Mouse (Mus musculus) cerebellum, postnatal 10 days (tissue): ENCODE results near the gene Rhebl1.

Source experiments
- DNase-seq, 2 experiments: peaks; one replicate each; pipeline ENCODE4 v3.0.0; 2021; ENCODE audit warnings: mixed read lengths in 2 of 2

The Rhebl1 gene

DNA sequence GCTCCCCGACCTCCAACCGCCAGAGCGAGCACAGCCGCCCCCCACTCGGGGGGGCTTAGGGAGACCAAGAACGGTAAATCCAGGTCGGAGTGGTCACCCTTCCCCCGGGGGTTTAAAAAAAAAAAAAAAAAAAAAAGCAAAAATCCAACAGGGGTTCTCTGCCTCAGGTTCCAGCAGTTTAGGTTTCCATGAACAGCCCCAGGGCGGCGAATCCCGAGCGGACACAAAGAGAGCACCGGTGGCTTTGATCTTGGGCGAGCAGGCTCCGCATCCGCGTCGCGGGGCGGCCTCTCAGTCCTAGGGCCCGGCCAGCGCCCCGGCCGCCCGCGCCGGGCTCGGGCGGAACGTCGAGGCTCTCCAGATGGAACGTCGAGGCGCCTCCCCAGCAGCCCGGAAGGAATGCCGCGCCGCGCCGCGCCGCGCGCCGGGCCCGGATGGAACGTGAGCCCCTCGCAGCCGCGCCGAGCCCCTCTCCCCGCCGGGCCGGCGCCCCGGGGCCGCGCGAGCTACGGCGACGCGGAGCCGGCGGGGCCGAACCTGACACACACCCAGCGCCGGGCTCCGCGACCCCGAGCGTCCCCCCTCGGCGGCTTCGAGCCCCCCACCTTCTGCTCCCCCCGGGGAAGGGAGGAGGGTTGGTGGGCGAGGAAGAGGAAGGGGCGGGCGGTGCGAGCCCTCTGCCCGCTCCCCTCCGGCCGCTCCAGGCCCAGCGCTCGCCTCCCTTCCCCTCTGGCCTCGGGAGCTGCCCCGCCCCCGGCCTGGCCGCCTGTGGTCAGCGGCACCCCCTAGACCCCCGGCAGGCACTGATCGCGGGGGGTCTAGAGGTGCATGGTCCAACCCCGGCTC lies 23.0 kb downstream of the Rhebl1 start, which contains the start of gene Kmt2d:
Gene Kmt2d, minus strand, starts transcription at position 135 of the 846 bp plus-strand sequence.
- DNase-seq, result no peak

DNA sequence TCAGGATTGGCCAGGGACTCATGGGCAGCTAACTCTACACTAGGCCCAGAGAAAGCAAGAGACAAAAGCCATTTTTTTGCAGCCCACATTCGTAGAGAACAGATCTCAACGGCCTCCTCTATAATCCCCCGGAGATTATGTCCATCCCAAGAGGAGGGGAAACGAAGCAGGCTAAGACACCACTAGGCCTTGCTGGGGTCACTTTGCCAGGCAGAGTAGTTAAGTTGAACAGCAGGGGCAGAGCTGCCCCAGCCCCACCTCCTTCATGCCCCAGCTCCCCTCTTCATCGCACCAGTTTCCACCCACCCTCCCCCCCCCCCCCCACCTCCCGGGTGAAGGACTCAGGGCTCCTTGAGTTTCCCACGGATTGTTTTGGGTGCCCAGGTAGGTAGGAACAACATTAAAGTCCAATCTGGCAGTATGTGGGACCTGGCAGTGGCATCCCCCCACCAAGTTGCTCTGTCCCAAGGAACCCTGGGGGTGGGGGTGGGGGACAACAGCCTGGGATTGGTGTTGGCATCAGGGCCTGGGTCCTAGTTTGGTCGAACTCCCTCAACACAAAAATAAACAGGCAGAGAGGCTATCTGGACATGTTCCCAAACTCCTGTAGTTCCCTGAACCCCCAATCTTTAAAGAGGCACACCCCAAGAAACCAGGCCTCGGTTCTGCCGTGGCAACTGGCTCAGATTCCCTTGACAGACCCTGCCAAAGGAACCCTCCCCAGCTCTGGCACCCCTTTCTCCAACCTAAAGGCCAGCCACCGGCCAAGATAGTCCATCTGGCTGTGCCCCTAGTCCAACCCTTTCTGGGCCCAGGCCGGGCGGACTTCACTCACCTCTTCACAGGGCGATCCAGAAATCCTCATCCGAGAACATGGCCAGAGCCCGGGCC lies 23.9 kb downstream of the Rhebl1 start:
- peak; percentile 82 to 89 for DNase-seq

DNA sequence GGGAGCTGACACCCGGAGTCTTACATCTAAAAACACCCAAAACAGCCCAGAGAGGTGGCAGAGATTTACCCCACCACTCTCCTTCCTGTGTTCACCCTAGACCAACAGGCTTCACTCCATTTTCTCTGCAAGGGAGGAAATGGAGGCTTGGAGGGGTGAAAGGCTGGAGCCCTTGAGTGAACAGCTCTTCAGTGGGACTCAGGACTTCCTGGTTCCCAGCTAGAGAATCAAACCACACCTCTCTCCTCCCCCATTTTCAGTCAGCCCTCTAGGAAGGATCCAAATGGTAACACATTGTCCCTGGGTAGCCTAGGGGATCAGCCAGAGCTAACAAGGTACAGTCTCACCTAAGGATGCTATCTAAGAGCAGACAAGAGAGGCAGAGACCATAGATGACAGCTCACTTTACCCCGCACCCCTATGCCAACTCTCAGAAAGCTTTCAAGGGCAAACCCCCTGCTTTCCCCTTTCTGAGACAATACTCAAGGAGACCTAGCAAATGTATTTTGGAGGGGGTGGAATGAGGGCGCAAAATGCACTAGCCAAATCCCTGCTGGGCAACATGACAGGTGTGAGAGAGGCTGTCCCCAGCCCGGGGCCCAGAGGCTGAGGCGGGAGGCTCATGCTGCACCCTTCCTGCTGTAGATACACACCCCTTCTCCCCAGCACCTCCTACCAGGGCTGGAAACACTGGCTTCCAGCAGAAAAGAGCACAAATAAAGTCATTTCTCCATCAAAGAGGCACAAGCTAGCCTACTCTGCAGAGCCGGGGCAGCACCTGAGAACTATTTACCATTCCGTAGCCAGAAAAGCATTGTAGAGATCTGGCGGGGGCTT lies 24.8 kb downstream of the Rhebl1 start:
- DNase-seq, result peak in 1 of 2 experiments; percentile 40

DNA sequence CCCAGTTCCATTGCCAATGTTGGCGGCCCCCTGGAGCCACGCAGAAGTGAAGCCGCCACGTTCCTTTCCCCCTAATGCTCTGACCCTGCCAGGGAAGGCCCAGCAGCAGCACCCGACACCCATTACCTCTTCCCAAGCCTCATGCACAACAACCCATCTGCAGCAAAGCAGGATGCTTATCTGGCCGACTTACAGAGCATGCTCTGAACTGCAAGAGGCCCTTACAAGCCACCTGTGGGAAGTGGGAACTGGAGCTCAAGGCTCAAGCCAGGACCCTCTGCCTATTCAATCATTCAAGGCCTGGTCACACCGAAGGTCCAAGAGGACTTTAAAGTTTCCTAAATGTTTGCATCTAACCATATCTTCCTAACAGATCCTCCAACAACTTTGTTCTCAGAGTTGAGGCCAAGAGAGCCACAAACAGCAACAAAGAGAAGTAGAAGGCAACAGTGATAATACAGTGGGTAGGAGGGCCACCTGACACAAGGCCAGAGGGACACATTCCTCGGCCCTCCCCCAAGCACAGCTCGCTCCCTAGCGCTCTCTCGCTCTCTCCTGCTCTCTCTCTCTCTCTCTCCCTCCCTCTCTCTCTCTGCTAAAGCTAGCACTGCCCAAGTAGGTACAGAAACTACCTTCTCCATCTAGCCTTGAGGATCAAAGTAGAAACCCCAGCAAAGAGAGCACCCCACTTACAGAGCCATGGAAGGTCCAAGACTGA lies 25.8 kb downstream of the Rhebl1 start:
- no peak for DNase-seq

DNA sequence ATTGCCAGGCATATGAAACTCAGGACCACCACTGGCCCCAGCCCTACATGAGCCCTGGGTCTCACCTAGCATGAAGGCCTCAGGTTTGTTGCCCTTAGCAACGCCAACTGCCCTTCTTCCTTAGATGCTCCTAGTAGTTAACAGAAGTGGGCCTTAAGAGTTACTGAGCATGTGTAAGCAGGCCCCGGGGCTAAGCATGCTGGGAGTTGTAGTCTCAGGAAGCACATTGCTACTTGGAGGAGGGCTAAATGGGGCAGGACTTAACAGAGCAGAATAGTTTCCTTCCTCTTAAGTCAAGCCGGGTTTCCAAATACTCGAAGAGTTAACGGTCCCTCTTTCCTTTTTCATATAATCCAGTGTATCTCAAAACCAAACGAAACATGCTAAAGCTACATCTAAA lies 27.0 kb downstream of the Rhebl1 start:
- DNase-seq, result peak; percentile 54 to 58

DNA sequence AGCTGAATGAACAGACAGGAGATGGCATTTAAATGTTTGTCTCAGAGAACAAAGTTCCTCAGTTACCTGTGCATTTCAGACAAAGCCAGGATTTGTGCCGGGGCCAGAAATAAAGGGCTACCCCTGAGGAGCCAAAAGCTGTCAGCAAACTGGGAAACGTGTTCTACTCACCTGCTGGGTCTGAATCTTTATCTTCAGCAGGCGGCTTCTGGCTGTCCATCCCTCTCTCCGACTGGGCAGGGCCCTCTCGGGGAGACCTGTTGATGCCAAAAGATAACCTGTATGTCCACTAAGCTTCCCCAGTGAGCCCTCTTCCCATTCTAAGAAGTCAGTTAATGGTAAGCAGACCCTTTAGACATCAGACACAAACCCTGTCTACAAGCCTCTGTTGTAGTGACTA lies 27.8 kb downstream of the Rhebl1 start:
- no peak for DNase-seq

DNA sequence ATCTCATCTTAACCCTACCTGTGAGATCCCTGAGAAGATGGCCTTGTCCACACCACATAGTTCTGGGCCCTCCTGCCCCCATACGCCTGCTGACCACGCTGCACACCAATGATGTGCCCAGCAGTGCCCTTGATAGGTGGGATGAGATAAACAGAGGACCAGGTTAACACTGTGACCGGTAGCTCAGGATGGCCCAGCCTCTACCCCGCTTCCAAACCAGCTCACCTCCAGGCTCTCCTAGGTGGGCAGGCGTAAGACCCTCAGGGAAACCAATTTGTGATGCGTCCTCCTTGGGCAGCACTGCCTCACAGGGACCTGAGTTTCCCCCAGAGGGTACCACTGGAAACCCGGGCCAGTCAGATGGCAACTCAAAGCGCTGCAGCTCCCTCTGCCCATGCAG lies 28.6 kb downstream of the Rhebl1 start:
- no peak for DNase-seq

DNA sequence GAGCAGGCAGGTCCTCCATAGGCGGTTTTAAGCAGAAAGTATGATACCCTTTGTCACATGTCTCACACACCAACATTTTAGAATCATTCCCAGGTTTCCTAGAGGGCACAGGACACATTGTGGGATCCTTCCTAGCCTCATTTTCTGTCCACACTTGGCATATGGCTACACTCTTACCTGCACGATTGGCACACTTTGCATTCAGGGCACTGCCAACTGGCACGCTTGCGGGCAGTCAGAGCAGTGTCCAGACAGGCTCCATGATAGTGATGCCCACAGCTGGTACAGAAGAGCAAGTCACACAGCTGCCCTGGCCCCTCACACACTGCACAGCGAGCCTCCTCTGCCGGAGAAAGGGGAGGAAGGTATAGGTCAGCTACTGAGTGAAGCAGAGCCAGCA lies 29.4 kb downstream of the Rhebl1 start:
- DNase-seq, result no peak

DNA sequence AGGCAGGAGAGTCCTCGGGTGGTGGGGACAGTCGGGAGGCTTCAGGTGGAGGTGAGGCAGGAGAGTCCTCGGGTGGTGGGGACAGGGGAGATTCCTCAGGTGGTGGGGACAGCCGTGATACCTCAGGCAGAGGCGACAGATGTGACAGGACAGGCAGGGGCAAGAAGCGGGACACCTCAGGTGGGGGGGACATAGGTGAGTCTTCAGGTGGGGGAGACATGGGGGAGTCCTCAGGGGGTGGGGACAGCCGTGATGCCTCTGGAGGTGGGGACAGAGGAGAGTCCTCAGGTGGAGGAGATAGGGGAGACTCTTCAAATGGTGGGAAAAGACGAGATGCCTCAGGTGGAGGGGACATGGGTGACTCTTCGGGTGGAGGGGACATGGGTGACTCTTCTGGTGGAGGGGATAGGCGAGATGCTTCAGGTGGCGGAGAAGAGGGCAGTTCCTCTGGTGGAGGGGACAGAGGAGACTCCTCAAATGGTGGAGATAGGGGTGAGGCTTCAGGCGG lies 30.8 kb downstream of the Rhebl1 start:
- no peak for DNase-seq

DNA sequence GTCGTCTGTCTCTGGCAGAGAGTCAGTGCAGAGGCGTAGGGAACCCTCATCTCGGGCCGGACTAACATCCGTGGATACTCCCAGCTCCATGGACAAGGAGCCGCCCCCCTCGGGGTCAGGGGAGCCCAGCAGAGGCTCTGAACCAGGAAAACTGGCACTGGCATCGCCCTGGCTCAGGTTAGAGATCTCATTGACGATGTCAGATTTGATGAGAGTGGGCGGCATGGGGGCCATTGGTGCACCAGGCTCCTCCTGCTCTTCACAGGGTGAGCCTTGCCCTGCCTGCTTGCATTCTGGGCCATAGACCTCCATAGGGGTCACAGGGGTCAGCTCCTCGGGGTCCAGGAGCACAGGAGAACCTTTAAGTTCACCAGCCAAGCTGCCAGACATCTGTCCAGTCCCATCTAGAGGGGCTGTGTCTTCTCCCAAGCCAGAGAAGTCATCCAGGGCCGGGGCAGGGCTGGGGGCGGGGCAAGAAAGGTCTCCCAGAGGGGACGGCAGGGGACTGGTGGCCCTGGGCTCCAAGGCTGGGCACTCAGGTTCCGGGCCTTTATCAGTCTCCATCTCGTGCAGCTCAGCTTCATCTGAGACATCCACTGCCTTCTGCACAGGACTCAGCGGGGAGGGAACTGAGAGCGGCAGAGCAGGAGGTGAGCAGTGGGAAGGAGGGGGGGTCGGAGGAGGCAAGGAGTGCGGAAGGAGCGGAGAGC lies 32.5 kb downstream of the Rhebl1 start:
- no peak for DNase-seq

DNA sequence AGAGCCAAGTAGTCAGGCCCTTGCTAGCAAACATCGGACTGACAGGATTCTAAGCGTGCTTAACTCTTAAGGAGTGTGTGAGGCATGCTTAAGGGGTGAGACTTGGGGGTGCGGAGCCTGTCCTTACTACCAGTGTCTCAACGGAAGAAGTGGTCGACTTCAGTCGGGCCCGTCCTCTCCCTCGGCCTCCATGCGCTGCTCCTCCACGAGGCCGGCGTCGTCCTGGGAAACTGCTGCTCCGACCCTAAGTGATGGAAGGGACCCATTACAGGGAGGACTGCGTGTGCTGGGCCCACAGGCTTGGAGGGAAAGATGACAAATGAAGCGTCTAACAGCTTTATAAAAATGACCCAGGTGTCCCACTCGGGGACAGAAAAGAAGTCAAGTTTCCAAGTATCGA lies 33.4 kb downstream of the Rhebl1 start:
- no peak for DNase-seq

DNA sequence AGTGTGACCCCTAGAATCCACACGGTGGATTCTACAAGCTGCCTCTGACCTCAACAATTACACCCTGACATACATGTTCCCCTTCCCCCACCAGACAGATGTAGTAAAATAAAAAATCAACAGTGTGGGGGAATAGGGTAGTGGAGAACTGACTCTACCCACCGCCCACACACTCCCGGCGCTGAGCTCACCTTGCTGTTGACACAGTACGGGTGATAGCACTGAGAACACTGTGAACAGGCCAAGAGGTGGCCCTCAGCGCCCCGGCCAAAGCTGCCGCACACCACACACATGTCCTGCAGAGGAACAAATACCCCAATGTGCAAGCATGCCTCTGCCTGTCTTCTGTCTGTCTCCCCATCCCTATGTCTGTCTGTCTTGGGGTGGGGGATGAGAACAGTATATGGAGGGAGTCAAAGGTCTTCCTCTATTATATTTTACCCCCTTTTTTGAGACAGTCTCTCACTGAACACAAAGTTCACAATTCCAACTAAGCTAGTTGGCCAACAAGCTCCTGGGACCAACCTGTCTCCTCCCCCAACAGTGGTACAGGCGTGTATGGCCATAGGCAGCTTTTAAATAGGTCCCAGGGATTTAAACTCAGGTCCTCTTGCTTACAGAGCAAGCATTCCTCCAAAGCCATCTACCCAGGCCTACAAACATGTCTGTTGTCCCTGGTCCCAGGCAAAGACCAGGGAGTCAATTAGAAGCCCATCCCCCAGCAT lies 34.9 kb downstream of the Rhebl1 start:
- DNase-seq, result no peak

DNA sequence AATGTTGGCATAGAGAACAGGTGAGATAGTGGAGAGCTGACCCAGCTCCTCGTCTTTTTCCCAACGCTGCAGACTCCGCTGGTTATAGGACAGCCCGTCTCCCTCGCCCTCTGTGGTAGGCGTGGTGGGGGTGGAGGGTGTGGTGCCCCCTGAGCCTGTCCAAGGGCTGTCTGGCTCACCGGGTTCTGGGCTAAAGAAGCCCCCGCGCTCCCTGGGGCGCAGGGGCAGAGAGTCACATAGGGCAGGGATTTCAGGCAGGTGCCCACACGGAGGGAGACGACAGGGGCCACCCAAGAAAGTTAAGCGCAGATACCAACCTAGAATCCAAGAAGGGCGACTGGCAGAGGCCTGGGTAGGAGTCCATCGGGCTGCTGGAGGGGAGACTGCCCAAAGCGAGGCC lies 40.1 kb downstream of the Rhebl1 start:
- no peak for DNase-seq

DNA sequence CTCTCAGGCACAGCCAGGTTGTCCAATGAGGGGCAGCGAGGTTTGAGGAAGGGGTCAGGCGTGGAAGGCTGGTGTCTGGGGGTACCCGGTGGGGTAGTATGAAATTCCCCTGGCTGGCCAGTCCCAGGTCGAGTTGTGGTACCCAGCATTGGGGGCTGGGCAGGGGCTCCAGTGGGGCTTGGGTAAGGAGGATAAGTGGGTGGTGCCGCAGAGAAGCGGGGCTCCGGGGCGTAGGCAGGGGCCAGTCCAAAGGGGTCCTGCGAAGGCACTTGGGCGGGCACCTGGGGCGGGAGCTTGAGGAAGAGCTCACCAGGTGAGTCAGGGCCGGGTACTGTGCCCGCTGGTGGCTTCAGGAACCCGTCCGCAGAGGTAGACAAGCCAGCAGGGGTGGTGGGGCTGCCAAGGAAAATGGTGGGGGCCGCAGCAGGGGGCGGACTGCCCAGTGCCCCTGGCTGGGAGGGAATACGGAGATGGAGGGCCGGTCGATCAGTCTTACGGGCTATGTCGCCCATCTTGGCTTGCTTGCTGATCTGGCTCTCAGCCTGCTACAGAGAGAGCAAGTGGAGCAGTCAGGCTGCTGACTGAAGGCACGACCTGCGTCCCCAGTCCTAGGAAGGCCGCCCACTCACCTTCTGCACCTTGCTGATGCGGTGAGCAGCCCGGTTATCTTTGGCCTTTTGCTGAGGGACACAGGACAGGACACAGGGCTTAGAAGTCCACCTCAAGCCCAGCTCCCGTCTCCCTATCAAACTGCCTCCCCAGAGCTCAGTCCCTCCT lies 41.0 kb downstream of the Rhebl1 start:
- no peak for DNase-seq

DNA sequence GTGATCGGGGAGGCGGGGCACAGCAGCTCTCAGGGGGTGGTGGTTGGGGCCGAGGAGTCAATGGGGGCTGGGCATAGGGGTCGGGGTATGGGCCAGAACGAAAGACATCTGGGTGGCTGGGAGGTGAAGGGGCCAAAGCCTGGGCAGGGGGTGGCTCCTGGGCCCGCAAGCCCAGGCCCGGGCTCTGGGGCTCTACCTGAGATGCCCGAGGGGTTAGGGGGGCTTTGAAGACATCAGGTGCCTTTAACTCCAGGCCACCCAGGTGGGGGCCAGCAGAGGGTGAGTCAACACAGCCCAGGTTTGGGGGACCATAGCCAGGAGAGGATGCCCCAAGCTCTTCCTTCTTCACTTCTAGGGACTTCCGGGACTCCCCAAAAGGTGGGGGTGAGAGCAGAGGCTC lies 41.6 kb downstream of the Rhebl1 start:
- DNase-seq, result no peak

DNA sequence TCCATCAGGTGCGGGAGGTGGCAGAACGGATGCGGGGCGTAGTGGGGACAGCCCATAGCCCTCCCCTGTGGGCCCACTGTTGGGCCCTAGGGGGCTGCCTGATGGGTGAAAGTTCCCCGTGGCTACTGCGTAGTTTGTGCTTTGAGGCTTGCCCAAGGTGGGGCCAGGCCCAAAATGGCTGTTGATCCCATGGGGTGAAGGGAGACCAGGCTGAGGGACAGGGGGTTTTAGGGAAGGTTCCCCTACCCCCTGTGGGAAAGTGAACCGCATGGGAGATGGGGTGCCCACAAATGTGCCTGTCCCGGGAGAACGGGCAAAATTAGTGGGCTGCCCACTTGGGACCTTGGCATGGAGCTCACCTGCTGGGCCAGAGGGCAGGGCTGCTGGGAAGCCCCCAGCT lies 42.3 kb downstream of the Rhebl1 start:
- no peak for DNase-seq

DNA sequence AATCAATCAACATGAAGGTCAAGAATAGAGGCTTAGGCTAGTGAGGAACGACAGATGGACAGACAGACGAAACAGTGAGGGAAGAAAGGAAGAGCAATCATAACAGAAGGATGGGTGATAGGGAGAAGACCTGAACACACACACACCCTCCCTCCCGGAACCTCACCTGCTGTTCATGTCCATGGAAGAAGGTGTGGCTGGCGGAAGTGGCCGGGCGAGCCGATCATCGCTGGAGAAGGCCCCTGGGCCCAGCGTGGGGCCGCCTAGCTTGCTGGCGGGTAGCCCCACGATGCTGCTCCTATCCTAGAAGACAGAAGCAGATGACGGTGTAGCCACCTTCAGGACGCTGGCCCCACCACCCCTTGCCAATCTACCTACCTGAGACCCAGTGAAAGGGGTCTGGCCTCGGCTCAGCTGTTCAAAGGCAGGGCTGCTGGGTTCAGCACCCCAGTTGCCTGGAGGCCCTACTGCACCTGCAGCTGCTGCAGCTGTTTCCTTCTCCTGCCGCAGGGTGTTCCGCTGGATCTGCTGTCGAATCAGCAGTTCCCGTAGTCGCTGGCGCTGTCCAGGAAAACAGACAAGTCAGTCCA lies 43.0 kb downstream of the Rhebl1 start:
- DNase-seq, result no peak

DNA sequence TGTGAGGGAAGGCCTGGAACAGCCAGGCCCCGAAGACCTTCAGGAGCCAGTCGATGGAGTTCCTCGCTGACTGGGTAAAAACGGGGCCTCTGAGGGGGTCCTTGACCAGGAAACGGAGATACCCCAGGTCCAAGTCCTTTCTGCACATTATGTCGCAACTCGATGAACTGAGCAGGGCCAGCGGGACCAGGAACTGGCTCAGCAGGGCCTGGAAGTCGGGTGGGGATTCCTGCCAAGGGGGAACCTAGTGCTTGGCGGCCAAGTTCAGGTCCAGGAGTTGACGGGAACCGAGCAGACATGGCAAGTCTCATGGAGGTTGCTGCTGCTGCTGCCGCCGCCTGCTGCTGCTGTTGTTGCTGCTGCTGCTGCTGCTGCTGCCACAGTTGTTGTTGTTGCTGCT lies 43.7 kb downstream of the Rhebl1 start:
- no peak for DNase-seq

DNA sequence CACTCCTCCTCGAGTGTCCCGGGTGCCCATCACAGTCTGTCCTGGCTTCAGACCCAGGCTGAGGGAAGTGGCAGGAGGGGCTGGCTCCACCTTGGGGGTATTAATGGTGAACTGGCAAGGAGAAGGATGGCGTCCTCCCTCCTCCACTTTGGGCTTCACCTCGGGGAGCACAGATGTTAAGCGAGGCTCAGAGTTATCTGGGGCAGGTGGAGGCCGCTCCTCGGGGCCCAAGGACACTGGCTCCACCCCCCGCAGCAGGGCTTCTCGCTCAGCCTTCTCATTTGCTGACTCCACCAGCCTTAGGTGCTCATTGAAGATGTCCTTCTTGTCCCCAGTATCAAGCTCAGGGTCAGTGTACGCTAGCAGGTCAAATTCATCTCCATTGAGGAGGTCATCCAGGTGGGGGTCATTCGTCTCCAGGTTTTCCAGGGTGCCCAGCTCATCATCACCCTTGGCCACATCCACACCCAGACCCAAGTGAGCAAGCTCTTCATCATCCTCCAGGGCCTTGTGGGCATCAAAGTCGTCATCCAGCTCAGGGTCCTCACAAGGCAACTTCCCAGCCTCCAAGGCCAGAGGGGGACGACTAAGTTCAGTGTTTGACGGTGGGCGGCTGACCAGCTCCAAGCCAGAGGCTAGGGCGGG lies 44.3 kb downstream of the Rhebl1 start:
- DNase-seq, result no peak
